11 mouse cellular contexts compared by ENCODE assay signal in the genomic region with DNA sequence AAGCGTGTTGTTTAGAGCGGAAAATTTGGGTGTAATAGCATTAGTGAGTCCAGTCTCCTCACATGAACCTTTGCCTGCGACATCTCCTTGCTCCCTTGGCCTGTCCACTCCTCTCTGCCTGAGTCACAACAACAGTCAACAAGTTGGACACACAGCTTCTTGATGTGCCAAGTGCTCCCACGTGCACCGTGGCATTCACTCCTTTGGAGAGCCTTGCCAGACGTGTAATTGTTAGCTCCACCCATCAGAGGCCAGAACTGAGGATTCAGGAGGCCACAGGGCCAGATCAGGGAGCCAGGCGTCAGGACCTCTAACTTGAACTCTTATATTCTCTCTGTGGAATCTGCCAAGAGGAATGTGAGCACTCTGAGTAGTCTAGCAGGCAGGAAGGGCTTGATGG. TPM values are rescaled to one million over a fixed set of nuclear protein-coding genes. Genes with fewer than 3 reads are reported as not detected.
DNase-seq lines count a peak whose midpoint lies in the region; ATAC-seq and TF ChIP-seq lines count a peak whose summit lies in the region.
"Had no signal": no experiment of that assay in that cellular context is flagged by ENCODE, and none has a peak within 500 bp of the region (broad histone marks: within the 10 kb centered on the region; RNA-seq: fewer than 3 reads in every experiment).

No protein-coding gene starts in this region.

- peak overlapping the region; percentile 88 for H3K27ac ChIP-seq in embryonic facial prominence, embryonic 10.5 days (replicated peaks)
- no peak overlapping the region for H3K27ac ChIP-seq in lung, postnatal 0 days (ENCODE audit: low read length)
- no peak overlapping the region for H3K27ac ChIP-seq in cerebellum, adult 2 months (ENCODE audit: insufficient read depth, low read length)

- H3K9ac ChIP-seq in lung, postnatal 0 days (replicated peaks; ENCODE audit: low read depth), result no peak overlapping the region
- H3K9ac ChIP-seq: midbrain, embryonic 12.5 days had no signal

- H3K4me1 ChIP-seq in lung, adult 2 months (ENCODE audit: control insufficient read depth, insufficient read depth, low read length), result no peaks in the 10 kb centered on the region; the same call in 1 of the 2 replicates
- H3K4me1 ChIP-seq in embryonic facial prominence, embryonic 10.5 days, result peaks cover 66% of the 10 kb centered on the region
- peaks cover 15% of the 10 kb centered on the region; the same call in 1 of the 2 replicates for H3K4me1 ChIP-seq in lung, postnatal 0 days (ENCODE audit: insufficient read depth, low read depth, low read length)
- H3K4me1 ChIP-seq in cerebellum, adult 2 months (ENCODE audit: control insufficient read depth, insufficient read depth, low read length), result peaks cover 38% of the 10 kb centered on the region

- WGBS in lung, adult 2 months, result 47% methylated on average over 7 of the region's 7 CpGs
- WGBS in embryonic facial prominence, embryonic 10.5 days, result 60% methylated on average over 7 of the region's 7 CpGs
- 59% methylated on average over 7 of the region's 7 CpGs for WGBS in lung, postnatal 0 days
- WGBS in cerebellum, adult 2 months, result 76% methylated on average over 7 of the region's 7 CpGs

- no peak for TF ChIP-seq CTCF in lung, adult 2 months (IDR thresholded peaks at IDR 0.05; ENCODE audit: insufficient read depth, low read length)
- no peak for TF ChIP-seq CTCF in lung, postnatal 0 days (IDR thresholded peaks at IDR 0.05)
- TF ChIP-seq CTCF in cerebellum, adult 2 months (IDR thresholded peaks at IDR 0.05; ENCODE audit: borderline replicate concordance, insufficient read depth, low read depth, low read length), result no peak

- ATAC-seq in lung, postnatal 0 days, result peak; percentile 16; the same call in 1 of the 2 replicates
- no peak for ATAC-seq in cerebellum, adult (ENCODE audit: insufficient number of reproducible peaks, low FRiP score, low TSS enrichment)

- H3K27me3 ChIP-seq in embryonic facial prominence, embryonic 10.5 days (replicated peaks; ENCODE audit: low read depth, poor library complexity, severe bottlenecking), result no peaks in the 10 kb centered on the region
- no peaks in the 10 kb centered on the region for H3K27me3 ChIP-seq in lung, postnatal 0 days (replicated peaks; ENCODE audit: insufficient read depth, low read length)
- H3K27me3 ChIP-seq in cerebellum, adult 2 months (ENCODE audit: control insufficient read depth, insufficient read depth, low read length), result no peaks in the 10 kb centered on the region

- DNase-seq in lung, adult 2 months, result peak; percentile 25
- no peak for DNase-seq in lung, postnatal 14 days
- no peak for DNase-seq in embryonic facial prominence, embryonic 10.5 days (ENCODE audit: low spot score)
- peak; percentile 63 to 82 for DNase-seq in heart, adult 9 months (ENCODE audit: low spot score in 2 of 2)
- DNase-seq in lung, postnatal 0 days (ENCODE audit: low spot score), result no peak
- no peak for DNase-seq in thymus, postnatal 0 days (ENCODE audit: low spot score)
- no peak for DNase-seq in cerebellum, adult 2 months
- DNase-seq: embryo, embryonic 11 days had no signal

- H3K4me2 ChIP-seq in lung, postnatal 0 days (replicated peaks; ENCODE audit: low read depth, low read length), result no peak overlapping the region
- H3K4me2 ChIP-seq: liver, embryonic 11.5 days; midbrain, embryonic 12.5 days had no signal

- H3K36me3 ChIP-seq in embryonic facial prominence, embryonic 10.5 days (replicated peaks), result no peaks in the 10 kb centered on the region
- no peaks in the 10 kb centered on the region for H3K36me3 ChIP-seq in lung, postnatal 0 days (ENCODE audit: insufficient read depth, low read length)
- H3K36me3 ChIP-seq: midbrain, embryonic 12.5 days had no signal

- no peak for TF ChIP-seq EP300 in lung, postnatal 0 days (IDR thresholded peaks at IDR 0.05)

- TF ChIP-seq POLR2A in lung, adult 2 months (IDR thresholded peaks at IDR 0.05; ENCODE audit: borderline replicate concordance, extremely low read depth, low read depth, low read length), result no peak
- TF ChIP-seq POLR2A in cerebellum, adult 2 months (IDR thresholded peaks at IDR 0.05; ENCODE audit: borderline replicate concordance, insufficient read depth, low read length), result no peak

- no peak overlapping the region for H3K4me3 ChIP-seq in lung, adult 2 months (replicated peaks; ENCODE audit: extremely low read depth, low read depth, low read length)
- H3K4me3 ChIP-seq in embryonic facial prominence, embryonic 10.5 days, result no peak overlapping the region
- no peak overlapping the region for H3K4me3 ChIP-seq in lung, postnatal 0 days (ENCODE audit: low read depth, low read length)
- no peak overlapping the region for H3K4me3 ChIP-seq in cerebellum, adult 2 months (replicated peaks; ENCODE audit: insufficient read depth, low read depth, low read length)
- H3K4me3 ChIP-seq: midbrain, embryonic 12.5 days had no signal

- H3K9me3 ChIP-seq in embryonic facial prominence, embryonic 10.5 days, result no peaks in the 10 kb centered on the region
- no peaks in the 10 kb centered on the region for H3K9me3 ChIP-seq in lung, postnatal 0 days (ENCODE audit: low read length)
- H3K9me3 ChIP-seq: midbrain, embryonic 12.5 days had no signal

RNA-seq across cellular contexts. Expression of a gene that starts 58.7 kb away (rescaled TPM):
- polyA plus RNA-seq in lung, adult 2 months (2012; rRNA removed), result 5.4 and 7.1 TPM in 2 replicates
- polyA plus RNA-seq in embryonic facial prominence, embryonic 10.5 days (2016; fragmentation: Nextera tagmentation; extraction: Ambion mirVana), result 9.1 and 9.9 TPM in 2 replicates
- polyA plus RNA-seq in lung, postnatal 0 days (2015; fragmentation: Nextera tagmentation; extraction: Ambion mirVana), result 1.2 and 1.3 TPM in 2 replicates
- 1.5 and 2.0 TPM in 2 replicates for polyA plus RNA-seq in thymus, postnatal 0 days (2015; fragmentation: Nextera tagmentation; extraction: Ambion mirVana)
- polyA plus RNA-seq in cerebellum, adult 2 months (2012; rRNA removed), result 13.2 and 15.6 TPM in 2 replicates

Comparison
In these comparisons a context has a peak if more than half of its experiments do, and no peak if none do; other contexts are left out.
1. DNase-seq: peak in lung, adult 2 months (single experiment) and heart, adult 9 months (2 of 2); none in lung, postnatal 14 days (single experiment), embryonic facial prominence, embryonic 10.5 days (single experiment), lung, postnatal 0 days (single experiment), thymus, postnatal 0 days (single experiment) and cerebellum, adult 2 months (0 of 2).